Mouse (Mus musculus) liver, embryonic 14.5 days (tissue): ENCODE data around the gene Agbl4. TPM values are rescaled to one million over a fixed set of nuclear protein-coding genes. Genes with fewer than 3 reads are reported as not detected.

Source experiments
- ATAC-seq: fragments of 200-750 bp; cut with Nextera tagmentation; 2 replicates; pipeline ENCODE4 v1.8.0; 2017; ENCODE audit warnings: moderate number of reproducible peaks, mild to moderate bottlenecking, moderate library complexity; ENCODE audit not compliant: insufficient read depth
- DNase-seq, 3 experiments: peaks; one replicate each; pipeline ENCODE4 v3.0.0-alpha.2; 2012 to 2013; ENCODE audit warnings: low read depth in 3 of 3, low spot score in 3 of 3
- H3K27ac ChIP-seq: fragments of 300-500 bp; sonication (generic); 2 replicates; pipeline ENCODE4 v1.5.1; 2014; ENCODE audit warnings: moderate library complexity, mild to moderate bottlenecking, control low read depth, inconsistent platforms
- H3K27me3 ChIP-seq: fragments of 300-500 bp; sonication (generic); 2 replicates; pipeline ENCODE4 v1.6.1; 2014; ENCODE audit warnings: mild to moderate bottlenecking, low read length, moderate library complexity; ENCODE audit not compliant: control insufficient read depth, insufficient read depth
- H3K36me3 ChIP-seq: fragments of 300-500 bp; sonication (generic); replicated peaks from 2 replicates; pipeline ENCODE4 v1.6.1; 2014; ENCODE audit warnings: low read depth; ENCODE audit not compliant: control insufficient read depth, insufficient read depth
- H3K4me1 ChIP-seq, 2 experiments: fragments of 200-500 bp in 1 of 2; fragments of 300-500 bp in 1 of 2; sonication (generic) in 1 of 2; replicated peaks; 2 replicates each; pipeline ENCODE4 v1.6.1; 2012 to 2014; ENCODE audit warnings: antibody characterized with exemption in 1 of 2, inconsistent platforms in 1 of 2, low read length in 1 of 2; ENCODE audit not compliant: control insufficient read depth in 2 of 2, insufficient read depth in 2 of 2
- H3K4me2 ChIP-seq: fragments of 300-500 bp; sonication (generic); 2 replicates; pipeline ENCODE4 v1.6.1; 2014; ENCODE audit warnings: low read depth, mild to moderate bottlenecking, control low read depth, moderate library complexity
- H3K4me3 ChIP-seq, 2 experiments: fragments of 200-500 bp in 1 of 2; fragments of 300-500 bp in 1 of 2; sonication (generic) in 1 of 2; 2 replicates each; pipeline ENCODE4 v1.5.1; 2012 to 2014; ENCODE audit warnings: low read depth in 2 of 2, low read length in 2 of 2, mild to moderate bottlenecking in 2 of 2, control low read depth in 1 of 2, inconsistent platforms in 1 of 2, moderate library complexity in 1 of 2; ENCODE audit not compliant: insufficient read depth in 1 of 2
- H3K9ac ChIP-seq: fragments of 300-500 bp; sonication (generic); replicated peaks from 2 replicates; pipeline ENCODE4 v1.6.1; 2014; ENCODE audit warnings: mild to moderate bottlenecking, control low read depth, moderate library complexity
- H3K9me3 ChIP-seq: fragments of 300-500 bp; sonication (generic); 2 replicates; pipeline ENCODE4 v1.6.1; 2016; ENCODE audit warnings: low read length, mixed read lengths; ENCODE audit not compliant: control insufficient read depth
- CTCF ChIP-seq: IDR thresholded peaks from 2 replicates; pipeline ENCODE4 v1.5.1; 2016; ENCODE audit warnings: antibody characterized with exemption, low read depth, control low read depth
- EP300 ChIP-seq: IDR thresholded peaks from 2 replicates; pipeline ENCODE4 v1.6.1; 2016; ENCODE audit warnings: antibody characterized with exemption, low read depth
- WGBS: fragments of 180-500 bp; shearing (Covaris S2); extraction: QIAGEN DNeasy Blood & Tissue Kit; methylation state at CpG from one replicate; pipeline ENCODE4 v1.1.7; 2014; ENCODE audit not compliant: insufficient replicate concordance; 5-methylcytosine and 5-hydroxymethylcytosine counted together
- polyA plus RNA-seq, 2 experiments: library from polyadenylated mRNA; depleted of rRNA in 1 of 2; stranded (reverse) in 1 of 2; unstranded in 1 of 2; fragments of >200 nt; fragmentation: Nextera tagmentation in 1 of 2; extraction: Ambion mirVana in 1 of 2; gene quantifications; 2 replicates each; pipeline versions ENCODE4 v1.2.1 to v1.2.3; 2012 to 2014

Agbl4 gene
- polyA plus RNA-seq, 2 experiments, result not detected

DNA sequence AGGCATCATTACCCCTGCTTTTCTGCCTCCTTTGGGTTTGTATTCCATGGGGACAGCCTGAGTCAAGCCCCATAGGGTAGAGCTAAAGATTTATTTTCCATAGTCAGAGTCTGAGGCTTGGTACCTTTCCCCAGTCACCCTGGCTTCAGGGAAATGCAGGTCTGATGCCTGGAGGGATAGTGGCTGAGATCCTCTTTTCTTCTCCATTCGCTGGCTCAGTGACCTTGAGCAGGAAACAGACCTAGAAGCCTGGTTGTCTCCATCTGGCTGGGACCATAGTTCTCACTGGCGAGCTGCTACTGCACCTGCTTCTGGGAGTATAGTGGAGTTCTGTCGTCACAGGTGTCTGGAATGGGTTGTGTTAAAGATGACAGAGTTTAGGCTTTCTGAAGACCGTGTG lies 1132.5 kb downstream of the Agbl4 start:
- peak overlapping the region; percentile 57 for H3K4me2 ChIP-seq
- TF ChIP-seq EP300 (no peak), CTCF (no peak)
- H3K4me1 ChIP-seq, result peaks cover 15 to 25% of the 10 kb centered on the region in 2 experiments
- WGBS, result 44% methylated on average over 4 of the region's 4 CpGs
- H3K27me3 ChIP-seq, result no peaks in the 10 kb centered on the region
- no peaks in the 10 kb centered on the region for H3K36me3 ChIP-seq
- no peak for DNase-seq
- peak; percentile 42; the same call in 1 of the 2 replicates for ATAC-seq
- H3K9ac ChIP-seq, result no peak overlapping the region; the same call in 1 of the 2 replicates
- no peak overlapping the region for H3K4me3 ChIP-seq
- no peaks in the 10 kb centered on the region for H3K9me3 ChIP-seq
- H3K27ac ChIP-seq, result peak overlapping the region; percentile 17

DNA sequence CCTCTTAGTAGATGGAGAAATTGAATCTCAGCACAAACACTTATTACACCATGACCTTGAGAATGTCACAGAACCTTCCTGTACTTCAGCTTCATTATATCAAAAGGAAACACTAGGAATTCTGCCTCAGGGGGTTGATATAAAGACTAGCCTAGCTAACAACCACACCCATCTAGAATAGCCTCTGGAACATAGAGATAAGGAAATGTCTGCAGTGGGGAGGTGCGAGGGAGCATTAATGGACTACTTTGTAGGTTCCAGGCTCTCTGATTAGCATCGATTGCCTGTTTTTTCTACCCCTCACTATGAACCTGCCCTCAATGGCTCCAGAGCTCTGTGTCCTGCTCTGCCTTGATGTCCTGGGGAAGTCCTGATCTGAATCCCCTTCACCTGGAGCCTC lies 1133.1 kb downstream of the Agbl4 start:
- Histone ChIP-seq H3K4me1 (peaks cover 15 to 25% of the 10 kb centered on the region in 2 experiments), H3K27me3 (no peaks in the 10 kb centered on the region), H3K9ac (no peak overlapping the region), H3K4me3 (no peak overlapping the region), H3K4me2 (peak overlapping the region; percentile 57), H3K36me3 (no peaks in the 10 kb centered on the region), H3K27ac (peak overlapping the region; percentile 17), H3K9me3 (no peaks in the 10 kb centered on the region)
- DNase-seq (peak; percentile 49 to 66 (median 65)), ATAC-seq (peak; percentile 98)
- TF ChIP-seq CTCF (no peak), EP300 (peak; percentile 85)
- 14% methylated on average over 2 of the region's 2 CpGs for WGBS

DNA sequence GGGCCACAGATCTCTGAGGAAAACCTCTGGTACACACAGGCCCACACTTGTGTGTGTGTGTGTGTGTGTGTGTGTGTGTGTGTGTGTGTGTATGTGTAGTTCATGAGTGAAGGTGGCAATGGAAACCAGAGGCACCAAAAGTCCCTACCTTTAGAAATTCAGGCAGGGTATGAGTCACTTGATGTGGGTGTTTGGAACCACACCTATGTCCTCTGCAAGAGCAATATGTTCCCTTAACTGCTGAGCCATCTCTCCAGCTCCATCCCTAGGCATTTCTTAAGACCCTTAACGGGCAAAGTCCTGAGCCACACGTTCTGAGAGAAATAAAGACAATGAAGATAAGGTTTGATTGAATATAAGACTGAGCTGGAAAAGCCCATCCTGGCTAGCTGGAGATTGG lies 1147.2 kb downstream of the Agbl4 start:
- no peak for ATAC-seq
- Histone ChIP-seq H3K9ac (no peak overlapping the region), H3K4me2 (no peak overlapping the region), H3K4me3 (no peak overlapping the region), H3K36me3 (no peaks in the 10 kb centered on the region), H3K4me1 (no peaks in the 10 kb centered on the region), H3K27me3 (no peaks in the 10 kb centered on the region), H3K27ac (no peak overlapping the region), H3K9me3 (no peaks in the 10 kb centered on the region)
- 50% methylated on average over 2 of the region's 2 CpGs for WGBS
- DNase-seq, result no peak
- TF ChIP-seq CTCF, result no peak
- no peak for TF ChIP-seq EP300

DNA sequence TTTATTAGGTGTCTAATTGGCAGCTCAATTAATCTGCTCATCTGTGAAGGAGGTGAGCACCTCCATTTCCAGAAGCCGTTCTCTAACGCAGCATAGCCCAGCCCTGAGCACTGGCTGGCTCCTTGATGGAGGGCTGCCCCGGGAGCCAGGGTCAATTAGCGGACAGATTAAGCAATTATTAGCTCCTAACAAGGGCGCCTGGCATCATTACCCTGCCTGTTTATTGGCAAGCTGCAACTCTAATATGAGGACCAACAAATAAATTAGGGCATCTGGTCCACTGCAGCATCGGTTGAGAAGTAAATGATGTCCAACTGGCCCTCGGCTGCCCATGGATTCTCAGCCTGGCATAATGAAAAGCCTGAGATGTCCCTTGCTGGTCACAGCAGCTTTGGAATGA lies 1148.5 kb downstream of the Agbl4 start:
- DNase-seq (no peak), ATAC-seq (no peak)
- Histone ChIP-seq H3K4me1 (no peaks in the 10 kb centered on the region), H3K27ac (no peak overlapping the region), H3K4me3 (no peak overlapping the region), H3K9ac (no peak overlapping the region), H3K27me3 (no peaks in the 10 kb centered on the region), H3K4me2 (no peak overlapping the region), H3K9me3 (no peaks in the 10 kb centered on the region), H3K36me3 (no peaks in the 10 kb centered on the region)
- 58% methylated on average over 7 of the region's 7 CpGs for WGBS
- TF ChIP-seq EP300 (no peak), CTCF (no peak)

DNA sequence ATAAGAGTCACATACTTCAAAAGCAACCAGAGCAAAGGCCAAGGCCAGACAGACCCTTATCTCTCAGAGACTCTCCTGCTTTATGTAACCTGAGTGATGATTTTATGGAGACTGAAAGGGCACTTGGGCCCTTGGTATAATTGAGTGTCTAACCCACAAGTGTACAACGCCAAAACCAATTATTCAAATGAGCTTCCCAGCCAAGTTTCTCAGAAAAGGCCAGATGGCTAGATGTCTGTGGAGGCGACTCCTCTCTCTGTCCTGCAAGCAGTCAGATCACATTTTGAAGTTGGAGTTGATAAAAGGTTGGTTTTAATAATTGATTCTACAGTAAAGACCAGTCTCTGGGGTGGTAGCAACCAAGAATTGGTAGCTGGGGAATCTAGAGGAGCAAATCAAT lies 1158.0 kb downstream of the Agbl4 start:
- ATAC-seq (no peak), DNase-seq (no peak)
- Histone ChIP-seq H3K36me3 (no peaks in the 10 kb centered on the region), H3K9me3 (no peaks in the 10 kb centered on the region), H3K9ac (no peak overlapping the region), H3K4me3 (no peak overlapping the region), H3K4me1 (no peaks in the 10 kb centered on the region), H3K27ac (no peak overlapping the region), H3K27me3 (no peaks in the 10 kb centered on the region), H3K4me2 (no peak overlapping the region)
- WGBS, result 38% methylated on average over 2 of the region's 2 CpGs
- no peak for TF ChIP-seq CTCF
- TF ChIP-seq EP300, result no peak
